Mouse (Mus musculus) liver, adult 2 months (tissue): ENCODE measurements at regions not wholly inside any gene's neighbourhood (a gene's known extent, or its start where the extent isn't known, plus 50 kb on each side); places are given as distances from the start of the nearest gene placed in this dataset.

Source experiments
- DNase-seq: peaks from one replicate; pipeline ENCODE4 v3.0.0-alpha.2; 2011; ENCODE audit warnings: low read depth, low spot score; ENCODE audit errors: extremely low read depth
- H3K27ac ChIP-seq: fragments of 200-500 bp; replicated peaks from 2 replicates; pipeline ENCODE4 v1.5.1; 2012; ENCODE audit warnings: low read depth, mild to moderate bottlenecking, control low read depth, inconsistent platforms, low read length; ENCODE audit not compliant: insufficient read depth
- H3K27me3 ChIP-seq: fragments of 200-500 bp; 2 replicates; pipeline ENCODE4 v1.6.1; 2012; ENCODE audit warnings: mild to moderate bottlenecking, moderate library complexity, low read length, inconsistent platforms; ENCODE audit not compliant: control insufficient read depth, insufficient read depth
- H3K36me3 ChIP-seq: fragments of 200-500 bp; 2 replicates; pipeline ENCODE4 v1.6.1; 2012; ENCODE audit warnings: low read length, inconsistent platforms; ENCODE audit not compliant: control insufficient read depth, insufficient read depth
- H3K4me1 ChIP-seq: fragments of 200-500 bp; 2 replicates; pipeline ENCODE4 v1.6.1; 2011; ENCODE audit warnings: low read length; ENCODE audit not compliant: control insufficient read depth, insufficient read depth
- H3K4me3 ChIP-seq: fragments of 200-500 bp; 2 replicates; pipeline ENCODE4 v1.5.1; 2011; ENCODE audit warnings: low read depth, mild to moderate bottlenecking, control low read depth, low read length, moderate library complexity; ENCODE audit not compliant: insufficient read depth
- H3K79me2 ChIP-seq: fragments of 200-500 bp; 2 replicates; pipeline ENCODE4 v1.6.1; 2012; ENCODE audit warnings: inconsistent platforms, mild to moderate bottlenecking, low read length, moderate library complexity; ENCODE audit not compliant: control insufficient read depth, insufficient read depth
- H3K9ac ChIP-seq: fragments of 200-500 bp; 2 replicates; pipeline ENCODE4 v1.6.1; 2012; ENCODE audit warnings: low read depth, mild to moderate bottlenecking, control low read depth, inconsistent platforms, low read length
- CTCF ChIP-seq: fragments of 200-500 bp; IDR thresholded peaks from 2 replicates; pipeline ENCODE4 v1.5.1; 2011; ENCODE audit warnings: low read depth, low read length, control low read depth
- POLR2A ChIP-seq: fragments of 200-500 bp; IDR thresholded peaks from 2 replicates; pipeline ENCODE4 v1.6.1; 2011; ENCODE audit warnings: low read length, control low read depth; ENCODE audit not compliant: insufficient read depth; ENCODE audit errors: extremely low read depth
- WGBS: fragments of 180-500 bp; shearing (Covaris S2); methylation state at CpG from one replicate; pipeline ENCODE4 v1.1.7; 2018; 5-methylcytosine and 5-hydroxymethylcytosine counted together

DNA sequence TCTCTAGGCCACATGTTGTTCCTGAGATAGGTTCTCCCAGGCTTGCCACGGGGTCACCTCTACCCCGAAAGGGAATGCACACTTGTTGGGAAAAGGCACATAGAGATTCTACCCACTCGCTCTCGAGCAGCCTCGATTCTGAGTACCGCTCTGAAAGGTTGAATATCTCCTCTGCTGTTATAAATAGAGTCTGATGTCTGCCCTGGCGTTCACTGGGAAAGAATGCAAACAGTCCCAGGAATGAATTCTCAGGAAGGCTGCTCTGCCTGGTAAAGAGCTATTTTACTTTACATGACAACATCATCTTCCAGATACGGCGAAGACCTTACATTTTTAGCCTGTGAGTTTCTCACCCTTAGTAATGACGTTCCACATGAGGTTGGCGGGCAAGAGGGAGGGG lies 116.1 kb upstream of the Ccn2 start:
- no peaks in the 10 kb centered on the region for H3K36me3 ChIP-seq
- no peak overlapping the region for H3K4me3 ChIP-seq
- no peak overlapping the region for H3K27ac ChIP-seq
- TF ChIP-seq CTCF = no peak
- no peak overlapping the region for H3K9ac ChIP-seq
- H3K79me2 ChIP-seq = no peaks in the 10 kb centered on the region
- WGBS = 77% methylated on average over 11 of the region's 11 CpGs
- no peak for DNase-seq
- no peaks in the 10 kb centered on the region for H3K27me3 ChIP-seq
- no peaks in the 10 kb centered on the region for H3K4me1 ChIP-seq

DNA sequence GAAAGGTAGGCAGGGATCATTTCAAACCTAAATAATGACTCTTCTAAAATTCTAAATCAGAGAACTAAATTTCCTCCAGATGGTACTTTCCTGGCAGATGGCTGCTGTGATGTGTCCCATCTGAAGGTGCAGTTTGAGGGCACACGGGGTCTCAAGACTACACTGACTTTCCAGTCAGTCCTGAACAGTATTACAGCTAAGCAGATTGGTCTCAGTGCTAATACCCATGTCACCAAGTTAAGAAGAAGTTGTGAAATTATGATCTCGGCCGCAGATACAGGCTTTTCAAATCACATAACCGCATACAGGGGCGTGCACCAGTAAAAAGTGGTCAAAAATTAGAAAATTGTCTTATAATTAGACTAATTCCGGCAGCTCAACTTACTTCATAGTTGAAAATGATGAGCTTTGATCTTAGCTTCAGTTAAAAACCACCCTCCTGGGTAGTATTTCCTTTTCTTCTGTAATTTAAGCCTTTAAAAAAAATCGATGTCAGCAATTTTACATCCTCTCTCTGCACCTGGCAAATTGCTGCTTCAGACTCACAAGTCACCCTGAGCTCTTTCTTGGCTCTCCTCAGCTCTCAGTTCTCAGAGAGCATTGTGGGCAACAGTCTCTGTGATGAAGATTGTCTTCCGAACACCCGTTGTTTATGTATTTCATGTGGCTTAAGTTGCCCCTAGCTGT lies 113.2 kb upstream of the Ccn2 start:
- WGBS = 86% methylated on average over 9 of the region's 9 CpGs
- TF ChIP-seq CTCF (no peak), POLR2A (no peak)
- H3K4me3 ChIP-seq = no peak overlapping the region
- no peak overlapping the region for H3K9ac ChIP-seq
- no peaks in the 10 kb centered on the region for H3K27me3 ChIP-seq
- H3K4me1 ChIP-seq = peaks cover 5% of the 10 kb centered on the region; the same call in 1 of the 2 replicates
- no peak overlapping the region for H3K27ac ChIP-seq
- H3K79me2 ChIP-seq = no peaks in the 10 kb centered on the region
- H3K36me3 ChIP-seq = no peaks in the 10 kb centered on the region
- no peak for DNase-seq

DNA sequence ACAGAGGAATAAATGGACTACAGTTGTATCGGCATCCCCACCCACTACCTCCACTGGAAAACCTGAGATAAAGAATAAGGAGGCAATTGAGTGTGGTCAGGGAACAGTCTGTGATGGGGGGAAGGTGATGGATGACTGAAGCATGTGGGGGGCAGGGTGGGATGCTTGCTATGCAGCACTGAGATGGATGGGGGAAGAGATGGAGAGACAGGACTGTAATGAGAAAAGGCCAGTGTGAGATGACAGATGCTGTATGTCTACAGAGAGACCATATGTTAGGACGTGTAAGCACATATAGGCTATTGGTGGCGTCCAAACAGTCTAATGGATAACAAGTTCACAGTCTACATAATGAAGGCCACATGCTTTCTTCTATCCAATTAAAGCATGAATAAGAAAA lies 112.2 kb upstream of the Ccn2 start:
- Histone ChIP-seq H3K4me1 (peaks cover 5% of the 10 kb centered on the region; the same call in 1 of the 2 replicates), H3K36me3 (no peaks in the 10 kb centered on the region), H3K27ac (no peak overlapping the region), H3K27me3 (no peaks in the 10 kb centered on the region), H3K9ac (no peak overlapping the region), H3K79me2 (no peaks in the 10 kb centered on the region), H3K4me3 (no peak overlapping the region)
- WGBS = 93% methylated on average over 3 of the region's 3 CpGs
- TF ChIP-seq CTCF (no peak), POLR2A (no peak)
- no peak for DNase-seq

DNA sequence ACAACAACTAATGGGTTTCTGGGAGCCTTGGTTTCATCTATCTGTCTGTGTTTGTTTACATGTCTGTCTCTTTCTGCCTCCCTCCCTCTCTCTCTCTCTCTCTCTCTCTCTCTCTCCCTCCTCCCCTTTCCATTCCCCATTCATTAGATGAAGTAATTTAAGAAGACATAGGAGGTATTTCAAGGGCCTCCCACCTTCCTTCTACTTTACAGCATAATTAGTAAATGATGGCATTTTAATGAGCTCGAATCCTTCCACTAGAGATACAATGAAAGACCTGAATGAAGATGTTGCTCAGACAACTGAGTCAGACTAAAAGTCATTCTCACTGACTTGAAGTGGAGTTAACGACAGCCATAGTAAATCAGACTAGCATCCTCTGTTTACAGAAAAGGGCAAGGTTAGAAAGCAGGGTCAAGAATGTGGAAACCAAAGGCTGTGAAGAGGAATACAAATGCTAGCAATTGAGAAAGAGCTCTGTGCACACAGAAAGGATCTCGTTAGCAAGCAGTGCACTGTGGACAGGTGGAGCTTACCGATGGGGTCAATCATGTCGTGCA lies 111.1 kb upstream of the Ccn2 start:
- H3K4me1 ChIP-seq = peaks cover 5% of the 10 kb centered on the region; the same call in 1 of the 2 replicates
- WGBS = 31% methylated on average over 5 of the region's 5 CpGs
- TF ChIP-seq CTCF = no peak
- no peaks in the 10 kb centered on the region for H3K27me3 ChIP-seq
- H3K27ac ChIP-seq = no peak overlapping the region
- no peak overlapping the region for H3K9ac ChIP-seq
- no peaks in the 10 kb centered on the region for H3K36me3 ChIP-seq
- H3K79me2 ChIP-seq = no peaks in the 10 kb centered on the region
- DNase-seq = no peak
- no peak overlapping the region for H3K4me3 ChIP-seq

DNA sequence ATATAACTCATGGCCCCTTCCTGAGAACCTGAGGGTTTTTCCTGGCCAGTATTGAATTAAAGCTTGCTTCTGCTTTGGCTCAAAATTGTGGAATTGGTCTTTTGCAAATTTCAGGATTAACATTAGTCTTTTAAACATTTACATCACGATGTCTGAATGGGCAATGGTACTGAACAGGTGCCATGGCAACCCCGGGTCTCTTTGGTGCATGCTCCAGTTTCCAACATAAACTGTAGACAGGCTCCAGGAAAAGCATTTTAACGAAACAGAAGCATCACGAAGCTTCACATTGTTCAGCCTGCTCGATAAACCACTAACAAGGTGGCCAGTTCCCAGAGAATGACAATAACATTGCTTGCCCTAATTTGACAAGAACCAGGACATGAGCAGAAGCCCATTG lies 109.8 kb upstream of the Ccn2 start:
- WGBS = 86% methylated on average over 5 of the region's 5 CpGs
- Histone ChIP-seq H3K27me3 (no peaks in the 10 kb centered on the region), H3K79me2 (no peaks in the 10 kb centered on the region), H3K27ac (no peak overlapping the region), H3K4me1 (peaks cover 5% of the 10 kb centered on the region; the same call in 1 of the 2 replicates), H3K4me3 (no peak overlapping the region), H3K9ac (no peak overlapping the region), H3K36me3 (no peaks in the 10 kb centered on the region)
- no peak for DNase-seq
- TF ChIP-seq POLR2A (no peak), CTCF (no peak)

DNA sequence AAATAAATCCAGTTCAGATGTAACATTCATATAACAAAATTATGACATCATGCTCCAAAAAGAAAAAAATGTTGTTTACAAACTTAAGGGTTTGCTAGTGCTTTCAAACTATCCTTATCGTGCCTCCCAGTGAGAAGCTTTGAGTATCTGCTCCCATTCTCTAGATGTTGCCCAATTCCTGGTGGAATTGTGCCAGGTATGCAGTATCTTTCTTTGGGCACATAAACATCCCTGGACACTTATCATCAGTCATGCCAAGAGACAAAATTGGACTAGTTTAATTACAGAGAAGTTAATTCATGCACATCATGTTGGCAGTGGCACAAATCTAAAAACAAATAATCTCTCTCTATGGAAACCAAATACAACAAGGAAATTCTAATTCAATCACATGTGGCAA lies 109.0 kb upstream of the Ccn2 start:
- 6% methylated on average over 1 of the region's 1 CpGs for WGBS

More for the DNA sequence above, 109.0 kb upstream of the Ccn2 start:
- Histone ChIP-seq H3K36me3 (no peaks in the 10 kb centered on the region), H3K9ac (no peak overlapping the region), H3K4me3 (no peak overlapping the region), H3K27ac (no peak overlapping the region), H3K79me2 (no peaks in the 10 kb centered on the region), H3K4me1 (peaks cover 5% of the 10 kb centered on the region; the same call in 1 of the 2 replicates), H3K27me3 (no peaks in the 10 kb centered on the region)
- DNase-seq = peak; percentile 39
- TF ChIP-seq POLR2A (no peak), CTCF (no peak)
